Mouse (Mus musculus) left cerebral cortex, postnatal 4 days (tissue): ENCODE data around the gene Ctu2. TPM values are rescaled to one million over a fixed set of nuclear protein-coding genes. Genes with fewer than 3 reads are reported as not detected.
A peak's percentile ranks its signal among the peaks of the same experiment; 100 is the strongest.

Experiments
- DNase-seq: peaks from one replicate; pipeline ENCODE4 v3.0.0-alpha.2; 2022
- intact Hi-C: fragments of 180-260 bp; cut with DNase I; formaldehyde crosslinking; loops from one replicate; pipeline ENCODE4 v1.15.1; 2025
- total RNA-seq, 2 experiments: library from RNA; stranded (reverse); gene quantifications; 2 replicates each; pipeline ENCODE4 v1.2.3; 2021

Gene Ctu2
- total RNA-seq, 2 experiments from 2014 or later, result 46.2 to 49.4 TPM

GRCm38 (mm10) chr8:122444058-122444748, 31.7 kb upstream of the Ctu2 start:
- intact Hi-C loops, result no loop called here
- DNase-seq, result peak; percentile 94

GRCm38 (mm10) chr8:122445203-122445602, 30.7 kb upstream of the Ctu2 start:
- intact Hi-C loops, result no loop called here
- DNase-seq, result no peak

- no peak for DNase-seq
- intact Hi-C loops, result no loop called here
These were observed 24.7 kb upstream of the Ctu2 start for GRCm38 (mm10) chr8:122451161-122451703.

GRCm38 (mm10) chr8:122452154-122452553, 23.8 kb upstream of the Ctu2 start:
- no peak for DNase-seq
- intact Hi-C loops, result no loop called here

- no peak for DNase-seq
- intact Hi-C loops, result no loop called here
These were observed 21.5 kb upstream of the Ctu2 start for GRCm38 (mm10) chr8:122454409-122454808.

GRCm38 (mm10) chr8:122457171-122457570, 18.8 kb upstream of the Ctu2 start:
- no peak for DNase-seq
- intact Hi-C loops, result no loop called here

- intact Hi-C loops, result no loop called here
- DNase-seq, result peak; percentile 42
These were observed 16.6 kb upstream of the Ctu2 start for GRCm38 (mm10) chr8:122459218-122459900.

- intact Hi-C loops, result no loop called here
- DNase-seq, result no peak
These were observed 16.0 kb upstream of the Ctu2 start for GRCm38 (mm10) chr8:122459990-122460389.

GRCm38 (mm10) chr8:122460524-122461472, 15.1 kb upstream of the Ctu2 start, which contains the start of gene Snai3:
Snai3 (minus strand) TSS chr8:122460733.
- intact Hi-C loops, result no loop called here
- no peak for DNase-seq

- intact Hi-C loops, result no loop called here
- DNase-seq, result no peak
These were observed 14.3 kb upstream of the Ctu2 start for GRCm38 (mm10) chr8:122461473-122462148.

GRCm38 (mm10) chr8:122462510-122462909, 13.4 kb upstream of the Ctu2 start:
- intact Hi-C loops, result no loop called here
- no peak for DNase-seq

- intact Hi-C loops, result no loop called here
These were observed 12.0 kb upstream of the Ctu2 start for GRCm38 (mm10) chr8:122463651-122464640.

GRCm38 (mm10) chr8:122464985-122465384, 11.0 kb upstream of the Ctu2 start:
- intact Hi-C loops, result no loop called here
- DNase-seq, result no peak

More at GRCm38 (mm10) chr8:122463651-122464640, 12.0 kb upstream of the Ctu2 start:
- DNase-seq, result no peak

- intact Hi-C loops, result no loop called here
- DNase-seq, result no peak
These were observed 8.1 kb upstream of the Ctu2 start for GRCm38 (mm10) chr8:122467816-122468215.

- intact Hi-C loops, result no loop called here
These were observed 6.5 kb upstream of the Ctu2 start for GRCm38 (mm10) chr8:122469407-122469806.

GRCm38 (mm10) chr8:122469965-122470364, 6.0 kb upstream of the Ctu2 start:
- intact Hi-C loops, result no loop called here
- no peak for DNase-seq

More at GRCm38 (mm10) chr8:122469407-122469806, 6.5 kb upstream of the Ctu2 start:
- DNase-seq, result no peak

- intact Hi-C loops, result no loop called here
- no peak for DNase-seq
These were observed 5.3 kb upstream of the Ctu2 start for GRCm38 (mm10) chr8:122470691-122471090.

GRCm38 (mm10) chr8:122473911-122474421, 2.0 kb upstream of the Ctu2 start:
- intact Hi-C loops, result no loop called here
- DNase-seq, result no peak
